Mouse (Mus musculus) monocyte, adult 2 months (primary cell): Measurements from ENCODE around the gene Emg1.

Experiments
- DNase-seq, 2 experiments: peaks; one replicate each; pipeline ENCODE4 v3.0.0; 2022; ENCODE audit warnings: low spot score in 2 of 2, low read depth in 1 of 2

Gene Emg1

DNA sequence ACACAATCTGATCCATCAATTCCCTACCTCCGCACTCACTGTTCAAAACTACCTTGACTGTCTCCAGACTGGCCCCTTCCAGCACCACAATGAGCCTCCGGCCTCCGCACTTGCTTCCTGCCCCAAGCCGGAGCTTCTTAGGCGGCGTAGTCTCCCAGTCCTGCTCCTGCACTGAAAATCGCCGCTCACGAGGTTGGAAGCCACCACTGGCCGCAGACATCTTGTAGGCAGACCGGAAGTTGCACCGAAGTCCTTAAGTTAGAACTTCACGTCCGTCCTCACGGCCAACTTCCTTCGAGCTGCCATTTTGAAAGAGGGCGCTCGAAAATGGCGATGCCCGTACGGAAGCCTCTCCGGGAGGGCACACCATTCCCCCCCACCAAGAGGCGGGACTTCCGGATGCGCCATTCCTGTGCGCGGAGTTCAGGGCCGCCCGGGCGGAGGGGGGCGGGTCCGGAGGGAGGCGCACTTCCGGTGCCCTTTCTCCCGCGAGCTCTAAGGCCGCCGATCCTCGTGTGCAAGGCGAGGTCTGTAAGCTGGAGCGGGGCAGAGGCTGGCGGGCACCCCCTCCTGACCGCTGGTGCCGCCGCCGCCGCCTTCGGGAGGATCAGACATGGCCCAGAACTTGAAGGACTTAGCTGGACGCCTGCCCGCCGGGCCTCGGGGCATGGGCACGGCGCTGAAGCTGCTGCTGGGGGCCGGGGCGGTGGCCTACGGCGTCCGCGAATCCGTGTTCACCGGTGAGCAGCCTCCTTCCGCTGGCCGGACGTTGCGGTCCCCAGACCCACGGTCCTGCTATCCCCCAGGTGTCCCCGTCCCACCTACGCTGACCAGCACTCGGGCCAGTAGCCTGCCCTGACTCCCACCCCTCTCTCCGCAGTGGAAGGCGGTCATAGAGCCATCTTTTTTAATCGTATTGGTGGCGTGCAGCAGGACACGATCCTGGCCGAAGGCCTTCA is at the start of gene Emg1, which contains the start of gene Phb2:
Emg1 (minus strand) TSS at position 355 of the 959 bp plus-strand sequence.
Phb2 (plus strand) TSS at position 513 of the 959 bp plus-strand sequence.
- peak; percentile 91 to 97 for DNase-seq

- peak; percentile 49 to 70 for DNase-seq
Measured at GRCm38 (mm10) chr6:124759259-124759658, 47.3 kb upstream of the Emg1 start.

- no peak for DNase-seq
Measured at GRCm38 (mm10) chr6:124758849-124759232, 46.9 kb upstream of the Emg1 start.

- DNase-seq, result no peak
Measured at GRCm38 (mm10) chr6:124757909-124758848, 46.2 kb upstream of the Emg1 start.

GRCm38 (mm10) chr6:124757351-124757880 is 45.4 kb upstream of the Emg1 start:
- no peak for DNase-seq

- no peak for DNase-seq
Measured at GRCm38 (mm10) chr6:124756652-124757350, 44.8 kb upstream of the Emg1 start.

DNA sequence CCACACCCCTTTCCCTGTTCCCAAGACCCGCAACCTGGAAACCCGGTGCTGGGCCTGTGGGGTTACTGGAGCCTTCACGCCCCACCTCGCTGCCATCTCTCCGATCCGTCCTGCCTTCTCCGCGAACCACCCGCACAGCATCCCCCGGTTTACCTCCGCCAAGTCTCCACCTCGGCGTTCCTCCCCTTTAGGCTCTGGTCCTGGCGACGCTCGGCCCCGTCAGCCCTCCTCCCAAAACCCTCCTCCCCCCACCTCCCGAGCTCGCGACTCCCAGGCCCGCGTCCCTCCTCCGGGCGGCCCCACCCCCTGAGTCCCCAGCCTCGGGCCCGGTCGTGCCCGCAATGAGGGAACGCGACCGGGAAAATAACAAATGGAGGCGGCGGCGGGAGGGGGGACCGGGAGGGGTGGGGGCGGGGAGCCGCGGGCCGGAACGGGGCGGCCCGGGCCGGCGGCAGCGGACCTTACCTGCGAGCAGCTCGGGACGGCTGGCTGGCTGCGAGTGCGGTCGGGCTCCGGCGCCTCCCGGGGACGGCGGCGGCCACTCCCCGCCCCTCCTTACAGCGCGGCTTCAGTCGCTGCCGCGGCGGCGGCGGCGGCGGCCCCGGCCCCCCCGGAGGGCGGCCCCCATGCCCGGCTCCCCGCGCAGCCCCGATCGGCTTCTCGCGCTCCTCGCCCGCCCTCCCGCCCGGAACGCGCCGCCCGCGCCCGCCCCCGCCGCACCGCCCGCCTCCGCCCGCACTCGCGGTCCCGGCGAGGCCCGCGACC is 44.0 kb upstream of the Emg1 start, which contains the start of the genes Gm45234 and Atn1:
Gm45234 (minus strand) TSS at position 191 of the 765 bp plus-strand sequence.
Atn1 (minus strand) TSS at position 694 of the 765 bp plus-strand sequence.
- no peak for DNase-seq

DNA sequence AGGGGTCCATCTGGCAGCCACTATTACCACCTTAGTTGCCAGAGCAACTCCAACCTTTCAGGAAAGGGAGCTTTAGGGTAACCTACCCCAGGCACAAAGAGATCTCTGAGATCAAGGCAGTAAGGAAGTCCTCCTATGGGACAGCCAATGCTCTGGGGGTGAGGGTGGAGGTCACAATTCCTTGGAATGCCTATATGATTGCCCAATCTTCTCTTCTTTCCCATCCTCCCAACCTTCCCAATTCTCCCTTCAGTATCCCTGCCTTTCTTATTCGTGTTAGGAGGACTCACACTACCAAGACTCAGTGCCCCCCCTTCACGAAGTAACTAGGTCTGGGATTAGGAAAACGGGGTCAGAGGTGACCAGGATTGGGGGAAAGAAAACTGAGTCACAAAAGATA is 43.3 kb upstream of the Emg1 start:
- no peak for DNase-seq

DNA sequence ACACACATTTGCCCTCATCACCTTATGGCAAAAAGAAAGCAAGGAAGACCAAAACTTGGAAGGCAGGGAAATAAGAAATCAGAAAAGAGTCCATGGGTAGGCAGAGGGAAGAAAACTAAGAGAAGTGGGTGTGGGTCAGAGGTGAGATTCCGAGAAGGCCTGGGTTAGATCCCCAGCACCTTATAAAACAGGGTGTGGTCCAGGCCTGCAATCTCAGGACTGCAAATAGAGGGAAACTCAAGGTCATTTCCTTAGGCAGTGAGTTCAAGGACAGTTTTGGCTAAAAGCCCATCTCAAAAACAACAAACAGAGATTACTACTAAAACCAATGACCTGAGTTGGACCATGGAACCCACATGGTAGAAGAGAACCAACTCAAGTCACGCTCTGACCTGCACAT is 41.9 kb upstream of the Emg1 start:
- DNase-seq, result no peak

- DNase-seq, result no peak
Measured at GRCm38 (mm10) chr6:124750405-124750804, 38.4 kb upstream of the Emg1 start.

DNA sequence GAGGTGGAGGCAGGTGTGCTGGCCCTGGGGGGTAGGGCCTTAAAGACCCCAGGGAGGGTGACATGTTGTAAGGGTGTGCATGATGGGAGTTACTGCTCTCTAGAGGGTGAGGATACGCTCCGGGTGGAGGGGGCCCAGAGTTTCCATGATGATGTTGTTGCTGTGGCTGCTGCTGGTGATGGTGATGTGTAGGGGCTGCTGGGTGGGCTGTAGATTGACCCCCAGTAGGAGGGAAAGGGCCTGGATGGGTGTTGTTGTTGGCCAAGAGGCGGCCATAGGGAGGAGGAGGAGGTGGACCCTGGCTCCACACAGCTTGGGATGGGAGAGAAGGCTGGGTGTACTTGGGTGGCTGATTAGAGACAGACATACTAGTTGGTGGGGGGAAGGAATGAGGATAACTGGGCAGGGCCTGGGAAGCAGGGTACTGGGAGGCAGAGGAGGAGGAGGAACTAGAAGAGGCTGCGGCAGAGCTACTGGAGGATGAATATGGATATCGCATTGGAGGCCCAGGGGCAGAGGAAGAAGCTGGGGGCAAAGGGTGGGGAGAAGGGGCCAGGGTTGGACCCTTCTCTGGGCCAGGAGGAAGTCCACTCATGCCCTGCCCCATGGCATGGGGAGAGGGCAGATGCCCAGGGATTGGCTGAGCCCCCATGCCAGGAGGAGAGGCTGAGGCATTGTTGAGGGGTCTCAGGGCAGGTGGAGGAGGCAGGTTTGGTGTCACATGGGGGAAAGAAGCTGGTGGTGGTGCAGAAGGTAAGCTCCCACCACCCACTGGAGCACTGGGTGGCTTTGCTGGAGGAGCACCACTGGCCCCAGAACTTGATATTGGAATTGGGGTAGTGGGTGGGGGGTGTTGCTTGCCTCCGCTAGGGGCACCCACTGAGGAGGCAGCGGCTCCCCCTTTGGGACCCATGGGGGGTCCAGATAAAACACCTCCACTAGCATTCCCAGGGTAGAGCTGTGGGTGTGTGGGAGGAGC is 35.0 kb upstream of the Emg1 start:
- DNase-seq, result no peak

DNA sequence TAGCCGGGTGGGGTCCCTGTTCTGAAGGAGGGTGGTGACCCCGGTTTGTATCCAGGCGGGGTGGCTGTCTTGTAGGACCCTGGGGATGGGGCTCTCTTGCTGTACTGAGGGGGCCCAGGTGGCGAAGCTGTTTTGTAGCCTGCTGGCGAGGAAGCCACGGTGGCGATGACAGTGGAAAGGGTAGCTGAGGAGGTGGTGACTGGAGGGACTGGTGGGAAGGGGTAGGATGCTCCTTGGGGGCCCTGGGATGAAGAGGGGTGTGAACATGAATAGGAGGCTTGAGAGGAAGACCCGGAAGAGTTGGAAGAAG is 34.3 kb upstream of the Emg1 start:
- no peak for DNase-seq

- DNase-seq, result peak; percentile 83 to 91
Measured at GRCm38 (mm10) chr6:124745490-124746295, 33.7 kb upstream of the Emg1 start.

DNA sequence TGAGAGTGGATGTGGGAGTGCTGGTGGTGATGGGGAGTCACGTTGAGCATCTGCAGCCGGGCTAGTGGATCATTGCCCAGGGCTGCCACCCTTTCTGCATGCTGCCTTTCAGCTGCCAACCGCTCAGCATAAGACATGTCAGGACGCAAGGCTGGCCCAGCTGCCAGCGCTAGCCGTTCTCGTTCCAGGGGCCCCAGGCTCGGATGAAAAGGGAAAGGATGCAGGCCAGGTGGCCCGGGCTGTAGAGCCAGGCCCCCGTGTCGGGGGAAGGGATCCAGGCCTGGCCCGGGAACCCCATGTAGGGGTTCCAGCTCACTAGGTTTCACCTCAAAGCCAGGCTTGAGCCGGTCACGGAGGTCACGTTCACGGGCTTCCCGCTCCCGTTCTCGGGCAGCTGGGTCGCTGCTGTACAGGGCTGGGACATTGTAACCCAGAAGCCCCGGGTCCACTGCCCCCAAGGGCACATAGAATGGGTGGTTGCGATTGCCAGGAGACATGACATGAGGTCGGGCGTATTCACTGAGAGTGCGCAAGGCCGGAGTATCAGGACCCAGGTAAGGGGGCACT is 32.9 kb upstream of the Emg1 start:
- no peak for DNase-seq

DNA sequence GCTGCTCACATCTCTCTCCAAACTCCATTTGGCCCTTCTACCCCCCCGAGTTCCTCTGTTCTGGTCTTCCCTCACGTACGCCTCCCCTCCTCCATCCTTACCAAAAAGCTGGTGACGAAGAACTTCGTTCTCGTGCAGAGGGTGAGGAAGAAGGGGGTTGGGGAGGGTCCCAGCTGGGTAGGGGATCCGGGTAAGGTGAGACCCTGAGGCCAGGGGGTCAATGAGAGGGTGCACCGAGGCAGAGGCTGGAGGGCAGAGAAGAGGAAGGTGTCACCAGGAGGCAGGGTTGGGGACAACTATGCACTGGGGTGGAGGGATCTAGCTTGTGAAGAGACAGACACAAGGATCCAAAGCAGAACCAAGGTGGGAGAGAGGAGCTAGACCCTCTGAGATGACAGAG is 31.7 kb upstream of the Emg1 start:
- DNase-seq, result no peak

GRCm38 (mm10) chr6:124742839-124743514 is 31.0 kb upstream of the Emg1 start:
- DNase-seq, result no peak

- no peak for DNase-seq
Measured at GRCm38 (mm10) chr6:124741842-124742241, 29.9 kb upstream of the Emg1 start.
